Mouse (Mus musculus): Measurements from ENCODE around the gene Zfp775. TPM values are rescaled to one million over a fixed set of nuclear protein-coding genes. Genes with fewer than 3 reads are reported as not detected.

Gene Zfp775
- total RNA-seq (2017): 2.1 and 3.3 TPM in 2 replicates

DNA sequence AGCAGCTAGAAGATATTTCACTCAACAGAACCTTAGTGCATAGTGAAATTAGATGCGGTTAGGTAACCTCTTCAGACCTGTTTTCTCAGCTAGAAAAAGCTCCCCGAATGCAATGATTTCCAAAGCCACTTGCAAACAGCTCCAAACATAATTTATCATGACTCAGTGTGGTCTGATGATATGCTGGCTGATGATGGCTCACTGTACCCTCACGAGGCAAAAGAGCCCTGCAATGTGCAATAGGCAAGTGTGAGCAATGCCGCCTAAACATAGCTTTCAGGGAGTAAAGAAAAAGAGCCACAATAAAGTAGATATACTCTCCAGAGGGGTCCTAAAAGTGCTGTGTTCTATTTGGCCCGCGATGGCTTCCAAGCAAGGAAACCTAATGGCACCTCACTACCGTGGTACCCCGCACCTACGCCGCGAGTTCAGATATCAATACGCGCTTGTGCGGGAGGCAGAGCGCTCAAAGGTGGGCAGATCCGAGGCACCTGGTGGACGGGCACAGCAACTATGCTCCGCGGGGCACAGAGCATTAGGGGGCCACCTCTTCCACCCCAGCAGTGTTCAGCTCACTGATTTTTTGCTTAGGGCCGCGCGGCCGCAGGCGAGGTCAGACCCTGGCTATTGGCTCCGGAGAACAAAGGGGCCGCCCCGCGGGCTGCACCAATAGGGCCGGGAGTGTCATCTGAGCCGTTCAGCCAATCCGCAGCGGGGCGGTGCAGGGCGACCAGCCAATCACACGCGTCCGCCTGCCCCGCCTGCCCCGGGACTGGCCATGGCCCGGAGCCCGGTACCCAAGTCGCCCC, at the start of gene Zfp775:
Zfp775 (plus strand) TSS at position 793 of the 809 bp plus-strand sequence.
- peak; percentile 98 for ATAC-seq (replicated peaks; ENCODE audit: low read depth, poor library complexity, severe bottlenecking)

DNA sequence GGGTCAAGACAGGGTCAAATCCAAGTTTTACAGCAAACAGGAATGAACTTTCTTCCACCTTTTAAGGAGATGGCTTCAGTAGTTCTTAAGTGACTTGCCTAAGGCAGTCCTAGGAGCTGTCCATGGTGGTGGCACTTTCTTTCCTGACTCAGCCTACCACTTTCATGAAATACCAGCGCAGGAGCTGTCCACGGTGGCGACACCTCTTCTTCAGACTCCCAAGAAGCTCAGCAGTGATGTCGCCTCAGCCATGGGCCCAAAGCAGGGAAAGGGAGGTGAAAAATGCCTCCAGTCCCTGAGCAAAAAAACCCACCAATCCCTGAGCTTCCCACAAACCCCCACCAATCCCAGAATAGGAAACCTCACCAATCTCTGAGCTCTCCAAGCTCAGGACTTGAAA, 48.9 kb upstream of the Zfp775 start:
- no peak for ATAC-seq (replicated peaks; ENCODE audit: low read depth, poor library complexity, severe bottlenecking)

DNA sequence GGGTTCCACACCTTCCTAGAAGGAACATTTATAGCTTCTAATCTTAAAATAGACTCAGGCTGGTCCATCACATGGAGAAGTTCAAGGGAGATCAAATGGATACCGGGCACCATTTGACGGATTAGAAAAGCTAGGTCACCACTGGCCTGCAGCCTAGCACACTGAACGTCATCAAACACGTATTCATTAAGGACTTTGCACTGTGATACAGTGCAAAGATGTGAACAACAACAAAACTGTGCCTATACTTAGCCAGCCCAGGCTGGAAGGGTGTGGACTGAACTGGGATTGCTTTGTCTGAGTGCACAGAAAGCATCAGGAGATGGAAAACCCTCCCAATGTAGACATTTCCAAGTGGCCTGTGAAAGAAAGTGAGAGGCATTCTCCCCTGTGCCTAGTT, 48.0 kb upstream of the Zfp775 start:
- no peak for ATAC-seq (replicated peaks; ENCODE audit: low read depth, poor library complexity, severe bottlenecking)

DNA sequence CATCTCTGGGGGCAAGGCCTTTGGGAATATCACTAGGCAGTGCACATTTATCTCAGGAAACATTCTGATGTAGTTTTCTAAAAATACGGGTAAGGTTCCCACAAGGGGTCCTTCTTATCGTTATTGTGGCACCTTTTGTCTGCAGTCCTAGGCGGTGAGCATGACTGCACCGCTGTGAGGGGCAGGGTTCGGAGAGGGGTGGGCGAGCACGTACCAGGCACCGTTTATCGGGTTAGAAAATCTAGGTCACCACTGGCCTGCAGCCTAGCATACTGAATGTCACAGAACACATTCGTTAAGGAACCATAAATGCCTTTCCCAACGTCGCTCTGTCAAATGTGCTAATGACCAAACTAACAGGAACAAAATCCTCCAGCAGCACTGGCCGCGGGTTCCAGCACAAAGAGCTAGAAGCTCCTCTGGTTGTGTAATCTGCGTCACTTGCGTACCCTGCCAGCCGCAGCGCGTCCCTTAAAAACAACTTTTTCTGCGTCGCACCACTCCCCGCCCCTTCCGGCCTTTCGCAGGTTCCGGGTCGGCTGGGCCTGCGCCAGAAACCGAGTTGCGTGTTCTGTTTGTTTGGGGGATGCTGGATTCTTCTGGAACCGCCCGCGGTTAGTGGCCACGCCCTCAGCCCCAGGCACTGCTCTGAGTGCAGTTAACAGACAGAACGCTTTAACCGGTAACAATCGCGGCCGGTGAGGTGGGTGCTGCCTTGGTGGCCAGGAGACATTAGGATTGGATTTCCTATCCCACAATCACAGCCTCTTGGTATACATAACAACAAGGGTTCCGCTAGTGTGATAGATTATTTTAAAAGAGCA, 47.4 kb upstream of the Zfp775 start, which contains the start of gene Lrrc61:
Lrrc61 (plus strand) TSS at position 517 of the 824 bp plus-strand sequence.
- ATAC-seq (replicated peaks; ENCODE audit: low read depth, poor library complexity, severe bottlenecking): peak; percentile 95

DNA sequence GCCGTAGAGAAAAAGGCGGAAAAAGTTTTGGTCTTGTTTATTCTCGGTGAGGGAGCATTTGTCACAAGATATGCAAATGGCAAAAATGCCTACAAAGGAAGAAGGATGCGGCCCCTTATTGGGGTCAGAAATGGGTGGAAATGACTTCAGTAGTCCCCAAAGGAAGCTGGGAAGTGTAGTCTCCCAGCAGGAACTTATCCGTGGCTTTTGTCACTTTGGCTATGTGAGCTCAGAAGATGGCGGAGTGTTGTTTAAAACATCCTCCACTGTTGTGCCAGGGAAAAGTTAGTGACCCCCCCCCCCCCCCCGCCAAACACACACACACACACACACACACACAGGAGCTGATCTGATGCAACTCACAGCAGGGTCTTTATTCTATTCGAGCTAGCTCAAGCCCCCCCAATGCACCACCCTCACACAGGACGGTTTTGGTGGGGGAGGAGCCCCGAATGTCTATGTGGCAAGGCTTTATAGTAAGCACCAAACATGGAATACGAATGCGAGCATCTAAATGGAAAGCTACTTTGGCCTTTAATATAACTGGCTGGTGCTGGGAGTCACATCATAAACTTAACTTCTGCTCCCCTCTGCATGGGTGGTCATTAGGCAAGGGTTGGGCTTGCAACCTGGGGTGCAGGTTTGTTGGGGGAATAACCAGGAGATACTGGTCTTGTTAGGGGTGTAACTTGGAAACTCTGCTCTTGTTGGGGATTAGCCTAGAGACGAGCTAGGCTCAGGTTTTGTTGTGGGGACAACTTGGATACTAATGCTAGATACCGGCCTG, 46.6 kb upstream of the Zfp775 start:
- peak; percentile 51 for ATAC-seq (replicated peaks; ENCODE audit: low read depth, poor library complexity, severe bottlenecking)

DNA sequence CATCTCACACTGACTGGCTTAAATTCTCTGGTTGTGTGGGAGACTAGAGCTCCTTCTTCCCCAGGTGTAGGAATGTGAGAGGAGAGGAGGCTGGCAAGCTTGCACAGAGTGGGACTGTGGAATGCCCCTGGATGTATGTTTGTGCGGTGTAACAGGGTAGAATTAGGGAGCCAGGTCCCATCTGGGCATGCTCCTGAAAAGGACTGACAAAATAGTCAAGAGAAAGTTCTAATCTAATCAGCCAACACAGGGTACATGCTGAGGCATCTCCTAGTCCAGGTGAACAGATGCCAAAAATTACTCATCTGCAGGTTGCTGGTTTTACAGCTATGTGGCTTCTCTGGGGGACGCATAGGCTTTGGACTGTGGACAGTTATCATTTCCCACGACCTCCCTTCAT, 45.9 kb upstream of the Zfp775 start:
- no peak for ATAC-seq (replicated peaks; ENCODE audit: low read depth, poor library complexity, severe bottlenecking)

DNA sequence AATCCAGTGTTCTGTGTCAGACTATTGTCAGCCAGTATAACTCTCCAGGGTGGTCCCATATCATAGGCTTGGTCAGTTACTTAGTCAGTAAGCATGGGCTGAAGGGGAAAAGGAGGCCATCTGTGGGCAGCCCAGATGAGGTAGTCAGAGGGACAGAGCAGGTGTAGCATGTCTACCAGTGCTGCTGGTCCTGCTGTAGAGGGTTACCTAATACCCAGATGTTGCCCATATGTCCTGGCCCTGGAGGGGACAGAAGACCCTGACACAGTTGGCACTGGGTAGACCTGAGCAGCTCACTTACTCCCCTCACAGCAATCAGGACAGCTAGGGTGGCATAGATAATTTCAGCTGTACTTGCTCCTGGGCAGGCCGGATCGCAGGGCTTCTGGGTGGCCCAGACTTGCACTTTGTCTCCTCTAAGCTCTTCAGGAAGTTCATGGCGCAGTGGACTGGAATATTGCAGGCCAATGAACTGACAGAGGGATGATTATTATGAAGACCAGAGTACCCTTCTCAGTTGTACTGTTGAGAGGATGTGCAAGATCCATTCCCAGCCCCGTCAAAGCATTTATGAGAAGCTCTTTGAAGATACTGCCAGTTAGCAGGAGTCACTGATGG, 36.1 kb upstream of the Zfp775 start:
- ATAC-seq (replicated peaks; ENCODE audit: low read depth, poor library complexity, severe bottlenecking): no peak

DNA sequence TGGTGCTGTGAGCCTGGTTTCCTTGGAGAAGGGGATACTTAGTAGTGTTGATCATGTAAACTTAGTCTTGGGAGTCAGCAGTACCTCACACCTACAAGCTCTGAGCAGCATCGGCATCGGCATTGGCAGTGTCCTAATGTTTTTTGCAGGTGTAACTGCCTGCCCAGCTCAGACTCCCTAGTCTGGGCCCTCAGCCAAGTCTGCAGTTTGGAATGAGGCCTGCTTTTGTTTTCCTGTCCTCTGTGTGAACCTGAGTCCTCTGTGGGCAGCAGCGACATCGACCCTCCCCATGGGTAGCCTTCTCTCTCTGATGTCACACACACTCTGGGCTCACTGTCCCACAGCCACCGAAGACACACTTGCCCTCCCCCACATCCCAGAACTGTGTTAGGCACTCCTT, 35.6 kb upstream of the Zfp775 start:
- no peak for ATAC-seq (replicated peaks; ENCODE audit: low read depth, poor library complexity, severe bottlenecking)

DNA sequence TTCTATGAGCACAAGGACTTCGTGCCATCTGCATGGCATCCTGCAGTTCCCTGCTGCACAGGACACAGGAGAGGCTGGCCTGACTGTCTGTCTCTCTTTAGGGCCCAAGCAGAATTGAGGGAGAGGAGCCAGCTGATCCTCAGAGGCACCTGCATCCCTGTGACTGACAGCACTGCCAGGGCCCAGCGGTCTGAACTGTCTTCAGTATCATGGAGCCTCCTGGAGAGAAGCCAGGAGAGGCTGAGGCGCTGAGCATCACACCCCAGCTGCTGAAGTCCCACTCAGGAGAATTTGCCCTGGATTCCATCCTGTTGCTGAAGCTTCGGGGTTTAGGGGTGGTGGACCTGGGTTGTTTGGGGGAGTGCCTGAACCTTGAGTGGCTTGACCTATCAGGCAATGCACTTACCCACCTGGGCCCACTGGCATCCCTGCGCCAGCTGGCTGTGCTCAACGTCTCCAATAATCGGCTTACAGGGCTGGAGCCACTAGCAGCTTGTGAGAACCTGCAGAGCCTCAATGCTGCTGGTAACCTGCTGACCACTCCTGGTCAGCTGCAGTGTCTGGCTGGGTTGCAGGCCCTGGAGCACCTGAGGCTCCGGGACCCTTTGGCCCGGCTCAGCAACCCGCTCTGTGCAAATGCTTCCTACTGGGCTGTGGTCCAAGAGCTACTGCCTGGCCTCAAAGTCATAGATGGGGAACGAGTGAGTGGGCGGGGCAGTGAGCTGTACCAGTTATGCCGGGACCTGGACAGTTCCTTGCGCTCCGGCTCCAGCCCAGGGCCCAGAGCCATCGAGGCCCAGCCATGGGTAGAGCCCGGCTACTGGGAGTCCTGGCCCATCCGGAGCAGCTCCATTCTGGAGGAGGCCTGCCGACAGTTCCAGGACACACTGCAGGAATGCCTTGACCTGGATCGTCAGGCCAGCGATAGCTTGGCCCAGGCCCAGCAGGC, 33.6 kb upstream of the Zfp775 start:
- peak; percentile 91 for ATAC-seq (replicated peaks; ENCODE audit: low read depth, poor library complexity, severe bottlenecking)

DNA sequence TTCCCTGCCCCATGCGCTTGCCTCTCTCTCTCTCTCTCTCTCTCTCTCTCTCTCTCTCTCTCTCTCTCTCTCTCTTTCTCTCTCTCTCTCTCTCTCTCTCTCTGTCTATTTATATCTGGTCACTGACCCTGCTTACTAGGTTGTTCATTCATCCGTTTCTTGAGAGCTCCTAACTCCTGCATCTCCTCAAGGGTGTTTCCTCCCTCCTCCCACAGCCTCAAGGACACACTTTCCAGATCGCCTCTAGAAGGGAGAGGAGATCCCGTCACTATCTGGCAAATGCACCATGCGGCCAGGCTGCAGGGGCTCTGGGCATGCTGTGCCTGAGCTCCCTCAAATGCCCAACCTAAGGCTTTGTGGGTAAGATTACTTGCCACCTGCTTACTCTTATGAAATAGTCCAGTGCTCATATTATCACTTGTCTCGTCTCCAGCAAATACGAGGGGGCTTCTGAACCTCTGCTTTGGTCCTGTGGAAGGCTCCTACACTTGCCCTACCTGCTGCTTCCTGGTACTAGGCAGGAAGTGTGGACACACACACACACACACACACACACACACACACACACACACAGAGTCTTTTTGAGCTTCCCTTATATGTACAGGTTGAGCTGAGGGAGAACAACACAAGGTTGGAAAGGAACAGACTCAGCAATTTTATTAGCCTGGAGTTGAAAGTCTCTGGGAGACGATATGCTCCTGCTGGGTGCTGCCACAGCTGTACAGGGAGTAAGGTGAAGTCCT, 32.6 kb upstream of the Zfp775 start:
- ATAC-seq (replicated peaks; ENCODE audit: low read depth, poor library complexity, severe bottlenecking): no peak

DNA sequence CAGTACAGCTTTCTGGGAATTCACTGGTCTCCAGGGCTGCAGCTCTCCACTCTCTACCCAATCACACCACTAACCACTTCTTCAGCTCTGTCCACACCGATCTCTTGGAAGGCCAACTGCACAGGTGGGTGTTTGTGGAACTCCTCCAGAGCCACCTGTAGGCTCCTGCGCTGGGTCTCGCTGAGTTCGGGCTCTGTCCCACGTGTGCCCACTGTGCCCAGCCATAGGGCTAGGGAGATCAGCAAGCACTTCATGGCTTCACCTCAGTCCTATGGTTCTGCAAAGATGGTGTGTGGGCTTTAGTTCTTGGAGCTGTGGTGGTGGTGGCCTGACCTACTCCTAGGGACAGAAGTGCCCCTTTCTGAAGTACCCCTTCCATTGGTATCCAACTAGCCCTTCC, 29.8 kb upstream of the Zfp775 start:
- no peak for ATAC-seq (replicated peaks; ENCODE audit: low read depth, poor library complexity, severe bottlenecking)

DNA sequence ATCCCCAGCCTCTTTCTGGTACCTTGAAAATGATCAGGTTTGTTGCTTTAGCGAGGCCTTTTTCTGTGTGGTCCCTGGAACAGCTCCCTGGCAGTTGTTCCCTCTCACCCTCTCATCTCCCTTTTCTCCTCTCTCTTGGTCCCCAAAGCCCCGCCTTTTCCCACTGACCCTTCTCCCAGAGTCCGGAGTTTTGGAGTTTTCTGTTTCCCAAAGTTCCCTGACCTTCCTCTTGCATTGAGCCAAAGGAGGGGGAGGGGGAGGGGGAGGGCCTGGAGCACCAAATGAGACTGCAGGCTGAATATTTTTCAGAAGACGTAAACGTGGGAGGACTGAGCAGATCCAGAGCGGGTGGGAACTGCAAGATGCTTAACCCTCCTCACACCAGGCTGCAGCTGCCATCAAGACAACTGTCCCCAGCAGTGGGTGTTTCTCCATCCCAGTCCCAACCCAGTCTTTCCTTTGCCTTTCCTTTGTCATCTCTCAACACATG, 29.2 kb upstream of the Zfp775 start, which contains the start of gene Rarres2:
Rarres2 (minus strand) TSS at position 218 of the 490 bp plus-strand sequence.
- no peak for ATAC-seq (replicated peaks; ENCODE audit: low read depth, poor library complexity, severe bottlenecking)

DNA sequence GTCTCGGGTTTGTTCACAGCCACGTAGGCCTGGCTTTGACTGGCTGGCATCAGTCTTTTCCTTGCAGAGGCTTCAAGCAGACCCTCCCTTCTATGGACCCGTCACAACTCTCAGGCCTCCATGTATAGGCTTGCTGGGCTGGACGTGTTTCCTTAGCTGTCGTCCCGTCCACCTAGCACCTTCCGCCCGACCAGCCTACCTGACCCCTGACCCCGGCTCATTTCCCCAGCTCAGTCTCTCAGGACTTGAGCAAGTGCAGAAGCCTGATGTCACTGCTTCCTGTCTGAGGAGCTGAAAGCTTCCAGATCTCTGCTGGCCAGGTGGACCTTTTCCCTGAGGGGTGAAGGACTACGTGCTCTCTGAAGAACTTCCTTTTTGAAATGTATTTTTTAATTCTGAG, 28.6 kb upstream of the Zfp775 start:
- no peak for ATAC-seq (replicated peaks; ENCODE audit: low read depth, poor library complexity, severe bottlenecking)

DNA sequence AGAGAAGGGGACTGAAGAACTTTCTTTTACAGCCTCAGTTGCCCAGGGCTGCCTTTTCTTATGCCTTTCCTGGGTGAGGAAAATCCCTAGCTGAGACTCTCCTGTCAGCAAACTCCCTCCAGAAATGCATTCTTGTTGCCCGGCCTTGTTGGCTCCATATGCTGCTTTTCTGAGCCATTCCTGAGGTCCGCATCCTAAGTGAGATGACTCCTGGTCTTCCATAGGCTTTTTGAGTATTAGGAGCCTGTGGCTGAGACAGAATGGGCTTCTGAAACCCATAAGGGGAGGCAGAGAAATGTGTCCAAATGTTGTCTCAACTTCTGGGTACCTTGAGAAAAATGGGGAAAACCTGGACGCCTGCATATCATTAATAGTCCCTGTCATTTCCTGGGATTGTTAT, 27.9 kb upstream of the Zfp775 start:
- ATAC-seq (replicated peaks; ENCODE audit: low read depth, poor library complexity, severe bottlenecking): no peak

DNA sequence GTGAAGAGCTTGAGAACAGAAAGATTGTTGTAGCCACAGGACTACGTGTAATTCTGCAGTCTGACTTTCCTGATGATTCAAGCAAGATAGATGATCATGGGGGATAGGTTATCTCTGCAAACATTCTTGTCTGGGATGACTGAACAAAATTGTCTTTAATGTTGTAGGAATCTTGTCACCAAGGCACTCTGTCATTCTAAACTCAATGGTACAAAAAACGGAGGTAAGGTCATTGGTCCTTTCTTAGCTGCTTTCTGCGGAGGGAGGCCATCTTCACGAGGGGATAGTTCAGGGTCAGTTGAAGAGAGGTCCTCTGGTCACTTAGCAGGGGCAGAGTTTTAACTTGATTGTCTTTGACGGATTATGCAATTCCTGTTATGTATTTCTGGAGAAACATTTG, 23.1 kb upstream of the Zfp775 start:
- ATAC-seq (replicated peaks; ENCODE audit: low read depth, poor library complexity, severe bottlenecking): no peak

DNA sequence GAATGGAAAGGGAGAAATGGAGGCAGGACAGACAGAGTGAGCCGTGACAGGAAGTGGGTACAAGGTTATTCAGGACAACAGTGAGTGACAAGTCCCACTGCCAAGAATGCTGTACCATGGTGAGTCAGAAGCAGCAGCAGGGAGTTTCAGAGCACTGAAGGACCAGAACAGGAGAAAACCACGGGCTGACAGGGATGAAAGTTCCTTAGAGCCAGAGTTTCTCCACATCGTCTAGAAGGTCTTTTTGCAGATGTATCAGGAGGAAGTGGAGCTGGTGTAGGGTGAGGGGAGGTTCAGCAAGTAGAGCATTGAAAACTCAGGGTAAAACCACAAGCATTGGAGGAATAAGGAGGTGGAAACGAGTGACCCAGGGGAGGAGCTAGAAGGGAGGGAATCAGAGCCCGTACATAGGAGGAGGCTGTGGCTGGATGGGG, 22.6 kb upstream of the Zfp775 start:
- ATAC-seq (replicated peaks; ENCODE audit: low read depth, poor library complexity, severe bottlenecking): peak; percentile 88

DNA sequence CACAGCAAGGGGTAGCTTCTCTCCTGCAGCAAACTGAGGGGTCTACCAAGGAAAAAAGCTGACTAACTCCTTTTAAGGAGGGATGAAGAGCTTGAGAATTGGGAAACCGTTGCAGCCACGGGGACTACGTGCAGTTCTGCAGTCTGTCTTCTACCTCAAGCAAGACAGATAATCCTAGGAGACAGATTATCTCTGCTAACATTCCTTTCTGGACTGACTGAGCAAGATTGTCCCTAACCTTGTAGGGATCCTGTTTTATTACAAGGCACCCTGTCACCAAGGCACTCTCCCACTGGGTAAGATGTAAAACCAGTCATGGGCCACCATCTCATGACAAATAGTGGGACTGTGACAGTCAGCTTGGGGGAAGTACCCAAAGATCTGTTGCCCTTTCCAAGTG, 20.6 kb upstream of the Zfp775 start:
- ATAC-seq (replicated peaks; ENCODE audit: low read depth, poor library complexity, severe bottlenecking): no peak

DNA sequence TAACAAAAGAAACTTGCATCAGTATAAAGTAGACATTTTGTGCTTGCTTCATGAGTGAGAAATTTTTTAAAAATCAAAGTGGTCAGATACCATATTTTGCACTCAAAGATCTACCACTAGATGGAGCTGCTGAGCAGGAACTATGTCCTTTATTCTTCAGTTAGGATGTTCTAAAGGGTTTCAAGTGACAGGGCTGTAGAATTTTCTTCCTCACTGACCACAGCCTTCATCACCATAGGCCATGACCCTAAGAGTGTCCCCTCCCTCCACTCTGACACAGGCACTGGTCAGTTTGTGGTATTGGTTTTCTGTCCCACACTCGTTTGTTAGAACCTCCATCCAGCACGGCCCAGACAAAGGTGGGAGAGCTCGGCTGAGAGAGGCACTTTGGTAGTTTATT, 19.8 kb upstream of the Zfp775 start:
- peak; percentile 54; the same call in 1 of the 2 replicates for ATAC-seq (replicated peaks; ENCODE audit: low read depth, poor library complexity, severe bottlenecking)

Data from common myeloid progenitor, adult 5-6 weeks (primary cell).